Mouse (Mus musculus) right cerebral cortex, postnatal 4 days (tissue): ENCODE measurements around the gene Vmn1r201.

Experiments
- DNase-seq: peaks from one replicate; pipeline ENCODE4 v3.0.0-alpha.2; 2022

The Vmn1r201 gene

DNA sequence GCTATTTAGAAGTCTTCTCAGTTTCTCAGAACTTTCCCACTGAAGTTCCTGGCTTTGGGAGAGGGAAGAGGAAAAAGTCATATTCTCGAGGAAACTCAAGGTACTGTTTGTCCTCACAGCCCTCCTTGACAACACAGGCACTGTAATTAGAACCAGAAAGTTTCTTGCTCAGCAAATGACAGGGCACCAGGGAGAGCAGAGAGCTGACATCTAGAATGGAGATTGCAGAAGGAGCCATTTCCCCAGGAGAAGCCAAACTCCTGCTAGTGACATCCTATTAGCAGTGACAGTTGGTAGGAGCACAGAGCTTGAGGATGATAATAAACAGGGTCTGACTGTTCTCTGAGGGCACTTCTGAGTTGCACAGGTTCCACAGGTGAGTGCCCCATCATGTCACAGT, at the start of gene Vmn1r201:
Gene Vmn1r201 (plus strand): TSS at position 301 of the 400 bp plus-strand sequence.
- DNase-seq: no peak

- no peak for DNase-seq
Measured at GRCm38 (mm10) chr13:22455145-22455544, 16.6 kb upstream of the Vmn1r201 start.

GRCm38 (mm10) chr13:22502431-22502830, 30.7 kb downstream of the Vmn1r201 start:
- no peak for DNase-seq

GRCm38 (mm10) chr13:22505281-22505680, 33.6 kb downstream of the Vmn1r201 start, which contains the start of gene Vmn1r202:
Gene Vmn1r202 (minus strand): TSS chr13:22505381.
- no peak for DNase-seq

DNA sequence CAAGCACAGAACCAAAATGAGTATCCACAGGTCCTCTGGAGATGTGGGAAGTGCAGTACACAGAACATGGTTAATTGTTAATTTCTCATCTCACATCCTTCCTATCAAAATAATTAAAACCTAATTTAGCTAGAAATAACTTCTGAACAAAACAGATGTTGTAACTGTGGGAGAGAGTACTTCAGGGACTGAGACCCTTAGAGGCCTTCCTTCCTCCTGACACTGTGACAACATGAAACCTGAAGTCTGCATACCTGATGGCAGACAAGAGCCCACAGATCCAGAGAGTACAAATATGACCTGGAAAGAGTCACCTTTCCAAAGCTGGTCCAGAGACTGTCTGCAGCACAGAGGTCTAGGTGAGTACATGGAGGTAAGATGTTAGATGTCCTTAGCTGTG, 46.1 kb downstream of the Vmn1r201 start, which contains the start of gene Vmn1r203:
Gene Vmn1r203 (plus strand): TSS at position 301 of the 400 bp plus-strand sequence.
- no peak for DNase-seq
